Mouse (Mus musculus) olfactory bulb, adult 2 months (tissue): ENCODE measurements around the gene Cpm. TPM values are rescaled to one million over a fixed set of nuclear protein-coding genes. Genes with fewer than 3 reads are reported as not detected.

Experiments used
- H3K27ac ChIP-seq: fragments of 200-500 bp; 2 replicates; pipeline ENCODE4 v1.5.1; 2012; ENCODE audit warnings: low read depth, low read length; ENCODE audit not compliant: insufficient read depth
- H3K4me1 ChIP-seq: fragments of 200-500 bp; 2 replicates; pipeline ENCODE4 v1.6.1; 2012; ENCODE audit warnings: low read length; ENCODE audit not compliant: control insufficient read depth, insufficient read depth
- H3K4me3 ChIP-seq: fragments of 200-500 bp; 2 replicates; pipeline ENCODE4 v1.5.1; 2012; ENCODE audit warnings: mild to moderate bottlenecking, low read depth, low read length, moderate library complexity; ENCODE audit not compliant: insufficient read depth
- CTCF ChIP-seq: fragments of 200-500 bp; IDR thresholded peaks from 2 replicates; pipeline ENCODE4 v1.5.1; 2012; ENCODE audit warnings: low read depth, mild to moderate bottlenecking, low read length, moderate library complexity; ENCODE audit not compliant: insufficient read depth
- POLR2A ChIP-seq: fragments of 200-500 bp; IDR thresholded peaks from 2 replicates; pipeline ENCODE4 v1.6.1; 2012; ENCODE audit warnings: mild to moderate bottlenecking, low read depth, low read length, moderate library complexity; ENCODE audit not compliant: insufficient read depth
- WGBS: fragments of 180-500 bp; shearing (Covaris S2); methylation state at CpG from one replicate; pipeline ENCODE4 v1.1.7; 2018; 5-methylcytosine and 5-hydroxymethylcytosine counted together
- polyA plus RNA-seq: library from polyadenylated mRNA; stranded (reverse); fragments of >200 nt; gene quantifications from 2 replicates; pipeline ENCODE4 v1.2.4, GENCODE M21; 2012; ENCODE audit warnings: low replicate concordance; ENCODE audit not compliant: missing spikeins, insufficient read depth, insufficient read length

Cpm gene
- polyA plus RNA-seq, 1 experiment: not detected

GRCm38 (mm10) chr10:117685171-117685848, 56.0 kb downstream of the Cpm start:
- Histone ChIP-seq H3K4me1 (no peaks in the 10 kb centered on the region), H3K27ac (no peak overlapping the region), H3K4me3 (no peak overlapping the region)
- no peak for TF ChIP-seq CTCF
- no peak for TF ChIP-seq POLR2A
- 94% methylated on average over 15 of the region's 15 CpGs for WGBS

- no peak overlapping the region for H3K4me3 ChIP-seq
- WGBS: 84% methylated on average over 13 of the region's 13 CpGs
- no peaks in the 10 kb centered on the region for H3K4me1 ChIP-seq
- H3K27ac ChIP-seq: no peak overlapping the region
- TF ChIP-seq POLR2A (no peak), CTCF (no peak)
Measured at GRCm38 (mm10) chr10:117685849-117686591, 56.7 kb downstream of the Cpm start.

- Histone ChIP-seq H3K4me1 (no peaks in the 10 kb centered on the region), H3K27ac (no peak overlapping the region), H3K4me3 (no peak overlapping the region)
- 82% methylated on average over 3 of the region's 3 CpGs for WGBS
- TF ChIP-seq POLR2A (no peak), CTCF (no peak)
Measured at GRCm38 (mm10) chr10:117687018-117687417, 57.7 kb downstream of the Cpm start.

GRCm38 (mm10) chr10:117687577-117687976, 58.3 kb downstream of the Cpm start:
- Histone ChIP-seq H3K27ac (no peak overlapping the region), H3K4me1 (no peaks in the 10 kb centered on the region), H3K4me3 (no peak overlapping the region)
- TF ChIP-seq POLR2A (no peak), CTCF (no peak)
- WGBS: 90% methylated on average over 7 of the region's 7 CpGs

GRCm38 (mm10) chr10:117688204-117689151, 59.2 kb downstream of the Cpm start:
- 79% methylated on average over 13 of the region's 13 CpGs for WGBS
- TF ChIP-seq POLR2A (no peak), CTCF (no peak)
- Histone ChIP-seq H3K4me3 (no peak overlapping the region), H3K27ac (no peak overlapping the region), H3K4me1 (no peaks in the 10 kb centered on the region)

- WGBS: 89% methylated on average over 11 of the region's 11 CpGs
- Histone ChIP-seq H3K27ac (no peak overlapping the region), H3K4me3 (no peak overlapping the region), H3K4me1 (no peaks in the 10 kb centered on the region)
- no peak for TF ChIP-seq CTCF
Measured at GRCm38 (mm10) chr10:117689297-117690100, 60.2 kb downstream of the Cpm start.

- no peak for TF ChIP-seq CTCF
- no peak overlapping the region for H3K27ac ChIP-seq
- no peaks in the 10 kb centered on the region for H3K4me1 ChIP-seq
- WGBS: 64% methylated on average over 2 of the region's 2 CpGs
- no peak overlapping the region for H3K4me3 ChIP-seq
Measured at GRCm38 (mm10) chr10:117690101-117690352, 60.7 kb downstream of the Cpm start.

- Histone ChIP-seq H3K27ac (no peak overlapping the region), H3K4me1 (no peaks in the 10 kb centered on the region), H3K4me3 (no peak overlapping the region)
- 93% methylated on average over 3 of the region's 3 CpGs for WGBS
- TF ChIP-seq POLR2A (no peak), CTCF (no peak)
Measured at GRCm38 (mm10) chr10:117690770-117691296, 61.5 kb downstream of the Cpm start.
